Mouse (Mus musculus) 3134 (cell line): Measurements from ENCODE around the gene Ifna9.
"Not testable (repeated sequence)": the region's sequence is repeated elsewhere in the genome, so short reads cannot be mapped to it uniquely, and the experiment has no call there.

Source experiments
- DNase-seq: peaks from one replicate; pipeline ENCODE4 v3.0.0-alpha.2; 2011; ENCODE audit warnings: low spot score; ENCODE audit not compliant: insufficient read length; ENCODE audit errors: extremely low read depth

Ifna9 gene

DNA sequence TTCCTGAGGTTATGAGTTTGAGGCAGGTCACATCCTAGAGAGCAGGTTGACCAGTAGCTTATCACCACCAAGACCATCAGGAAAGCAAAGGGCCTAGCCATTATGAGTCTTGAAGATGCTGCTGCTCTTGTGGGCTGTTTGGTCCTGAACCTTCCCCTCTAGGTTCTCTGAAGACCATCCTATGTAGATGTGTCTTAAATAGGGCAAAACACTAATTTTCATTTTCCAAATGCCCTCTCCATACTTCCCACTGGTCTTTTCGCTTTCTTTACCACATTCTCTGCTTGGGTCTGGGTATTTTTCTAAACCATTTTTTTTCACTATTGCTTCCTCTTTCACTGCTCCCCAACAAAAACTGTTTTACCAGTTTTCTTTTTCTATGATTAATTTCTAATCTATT is at the start of gene Ifna9:
Ifna9 (minus strand) TSS at position 101 of the 400 bp plus-strand sequence.
- no peak for DNase-seq

DNA sequence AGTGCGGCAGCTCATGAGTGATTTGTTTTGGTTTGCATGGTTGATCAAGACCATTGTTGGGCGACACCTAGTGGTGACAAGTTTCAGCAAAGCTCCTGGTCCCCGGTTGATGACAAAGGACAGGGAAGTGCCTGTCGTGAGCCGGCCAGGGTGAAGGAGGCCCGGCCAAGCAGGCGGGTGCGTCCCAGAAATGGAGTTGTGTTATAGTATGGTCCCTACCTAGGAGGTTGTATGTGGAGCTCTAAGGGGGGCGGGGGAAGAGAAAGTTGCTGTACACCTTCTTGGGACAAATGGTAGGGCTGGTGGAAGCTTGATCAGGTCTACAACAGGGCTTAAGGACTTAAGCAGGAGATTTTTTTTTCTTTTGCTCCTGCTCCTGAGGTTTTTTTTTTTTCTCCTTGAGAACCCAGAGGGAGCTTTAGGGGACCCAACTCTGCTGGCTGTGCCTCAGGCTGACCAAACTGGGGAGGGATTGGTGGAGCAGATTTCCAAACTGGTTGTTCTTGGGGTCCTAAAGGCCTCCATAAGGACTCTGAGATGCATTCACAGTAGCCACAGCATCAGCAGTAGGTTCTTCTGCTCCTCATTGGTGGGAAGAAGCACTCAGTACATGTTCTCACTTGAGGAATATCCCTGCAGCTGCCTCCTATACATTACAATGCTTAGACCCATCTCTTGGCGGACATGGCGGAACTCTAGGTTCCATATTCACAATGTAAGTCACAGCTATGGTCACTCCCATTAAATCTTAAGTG is 49.1 kb upstream of the Ifna9 start:
- DNase-seq: peak; percentile 93

DNA sequence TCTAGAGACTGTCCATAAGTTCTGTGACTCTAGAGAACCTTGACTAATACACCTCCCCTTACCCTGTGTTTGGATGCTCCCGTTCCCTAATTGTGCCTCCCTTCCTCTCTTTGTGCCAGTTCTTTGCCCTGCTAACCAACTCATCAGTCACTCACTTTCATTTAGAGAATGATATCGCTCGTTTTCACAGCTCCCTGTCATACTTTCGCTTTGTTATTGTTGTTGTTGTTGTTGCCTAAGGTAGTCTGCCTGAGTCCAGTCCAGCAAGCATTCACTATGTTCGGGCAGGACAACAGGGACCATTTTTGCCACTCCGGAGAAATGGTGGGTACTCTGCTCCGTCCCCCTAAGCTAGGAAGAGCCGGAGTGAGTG is 48.5 kb upstream of the Ifna9 start:
- DNase-seq: no peak

DNA sequence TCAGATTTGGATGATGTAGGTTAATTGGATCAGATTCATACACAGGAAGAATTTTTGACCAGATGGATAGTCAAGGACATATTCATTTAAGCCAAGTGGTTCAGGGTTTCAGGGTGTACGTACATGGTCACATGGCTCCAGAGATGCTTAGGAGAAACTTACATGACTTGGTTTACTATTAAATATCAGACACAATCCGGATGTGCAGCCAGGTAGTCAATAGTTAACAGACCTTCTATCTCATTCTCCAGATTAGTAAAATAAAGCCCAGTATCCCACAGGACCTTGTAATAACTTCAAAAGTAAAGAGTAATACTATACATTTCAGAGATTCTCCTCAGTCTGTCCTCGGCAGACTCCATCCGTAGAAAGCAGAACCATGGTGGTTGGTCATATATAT is 42.1 kb upstream of the Ifna9 start, which contains the start of gene C87499:
C87499 (minus strand) TSS at position 101 of the 400 bp plus-strand sequence.
- no peak for DNase-seq

DNA sequence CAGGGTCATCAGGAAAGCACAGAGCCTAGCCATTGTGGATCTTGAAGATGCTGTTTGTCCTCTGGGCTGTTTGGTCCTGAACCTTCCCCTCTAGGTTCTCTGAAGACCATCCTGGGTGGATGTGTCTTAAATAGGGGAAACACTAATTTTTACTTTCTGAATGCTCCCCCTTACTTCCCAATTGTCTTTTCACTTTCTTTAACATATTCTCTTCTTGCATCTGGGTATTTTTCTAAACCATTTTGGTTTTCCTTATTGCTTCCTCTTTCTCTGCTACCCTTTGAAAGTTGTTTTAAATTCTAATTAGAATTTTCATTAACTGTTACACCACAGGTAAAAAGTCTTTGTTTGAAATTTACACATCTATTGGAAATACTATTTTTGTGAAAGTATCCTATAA is 11.1 kb upstream of the Ifna9 start, which contains the start of gene Ifna12:
Ifna12 (minus strand) TSS at position 101 of the 400 bp plus-strand sequence.
- no peak for DNase-seq

DNA sequence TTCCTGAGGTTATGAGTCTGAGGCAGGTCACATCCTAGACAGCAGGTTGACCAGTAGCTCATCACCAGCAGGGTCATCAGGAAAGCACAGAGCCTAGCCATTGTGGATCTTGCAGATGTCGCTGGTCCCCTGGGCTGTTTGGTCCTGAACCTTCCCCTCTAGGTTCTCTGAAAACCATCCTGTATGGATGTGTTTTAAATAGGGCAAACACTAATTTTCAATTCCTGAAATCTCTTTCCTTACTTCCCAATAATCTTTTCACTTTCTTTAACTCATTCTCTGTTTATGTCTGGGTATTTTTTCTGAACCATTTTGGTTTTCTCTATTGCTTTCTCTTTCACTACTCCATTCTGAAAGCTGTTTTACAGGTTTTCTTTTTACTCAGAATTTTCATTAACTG is 20.5 kb downstream of the Ifna9 start, which contains the start of gene Ifna14:
Ifna14 (minus strand) TSS at position 101 of the 400 bp plus-strand sequence.
- DNase-seq: no peak

DNA sequence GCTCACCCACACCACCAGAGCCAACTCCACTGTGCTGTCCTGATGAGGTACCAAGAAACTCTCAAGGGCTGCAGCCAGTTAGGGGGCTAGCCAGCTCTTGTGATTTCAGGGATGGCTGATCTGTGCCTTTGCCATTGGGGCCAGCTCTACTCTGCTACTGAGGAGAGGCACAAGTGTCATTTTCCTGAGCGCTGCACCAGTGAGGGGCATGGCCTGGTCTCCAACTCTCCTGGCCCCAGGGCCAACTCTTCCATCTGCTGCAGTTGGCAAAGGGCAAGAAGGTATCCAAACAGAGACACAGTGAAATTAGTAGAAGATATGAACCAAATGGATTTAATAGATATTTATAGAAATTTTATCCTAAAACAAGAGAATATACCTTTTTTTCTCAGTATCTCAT is 30.4 kb downstream of the Ifna9 start:
- DNase-seq: no peak

- DNase-seq: not testable (repeated sequence)
Measured at GRCm38 (mm10) chr4:88558145-88558544, 34.0 kb downstream of the Ifna9 start, which contains the start of gene Ifna15. Ifna15 (minus strand) TSS chr4:88558245.

DNA sequence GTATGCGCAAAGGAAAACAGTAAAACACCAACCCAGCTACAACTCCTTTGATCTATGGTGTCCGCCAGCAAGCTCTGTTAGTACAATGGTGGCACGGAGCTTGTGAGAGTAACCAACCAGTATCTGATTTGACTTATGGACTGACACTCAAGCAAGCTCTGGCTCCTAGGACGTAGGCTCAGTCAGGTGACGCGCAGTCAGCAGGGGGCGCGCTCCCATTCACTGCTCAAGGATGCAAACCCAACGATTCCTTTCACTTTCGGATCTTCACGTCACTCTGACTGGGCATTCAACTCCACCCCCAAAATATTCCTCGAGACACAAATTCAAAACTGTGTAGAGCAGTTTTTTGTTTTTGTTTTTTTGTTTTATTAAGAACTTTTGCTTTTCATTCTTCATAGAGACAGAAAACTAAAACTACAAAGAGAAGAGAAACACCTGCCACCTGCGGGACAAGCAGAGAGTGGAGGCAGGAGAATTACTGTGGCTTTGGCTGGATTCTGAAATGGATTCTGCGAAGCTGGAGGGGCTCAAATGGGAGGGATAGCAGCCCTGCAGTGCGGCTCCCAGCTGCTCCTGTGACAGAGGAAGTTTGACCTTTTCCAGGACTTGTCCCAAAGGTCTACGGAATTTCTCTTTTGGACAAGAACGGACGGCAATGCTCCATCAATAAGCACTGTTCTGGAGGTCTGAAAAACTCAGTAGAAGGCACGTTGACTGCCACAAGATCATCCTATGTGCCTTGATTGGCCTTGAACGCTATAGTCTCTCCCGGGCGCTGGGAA is 41.8 kb downstream of the Ifna9 start:
- peak; percentile 82 for DNase-seq

GRCm38 (mm10) chr4:88547986-88548385 is 44.2 kb downstream of the Ifna9 start:
- no peak for DNase-seq

- peak; percentile 47 for DNase-seq
Measured at GRCm38 (mm10) chr4:88543649-88544234, 48.4 kb downstream of the Ifna9 start.
